Mouse (Mus musculus) neural tube, embryonic 10.5 days (tissue): ENCODE data around the gene Rbms3.

Source experiments
- DNase-seq: peaks from one replicate; pipeline ENCODE4 v3.0.0-alpha.2; 2017; ENCODE audit warnings: low spot score; ENCODE audit errors: extremely low spot score

Rbms3 gene

GRCm38 (mm10) chr9:117378131-117378890, 251.4 kb downstream of the Rbms3 start:
- DNase-seq = no peak

DNA sequence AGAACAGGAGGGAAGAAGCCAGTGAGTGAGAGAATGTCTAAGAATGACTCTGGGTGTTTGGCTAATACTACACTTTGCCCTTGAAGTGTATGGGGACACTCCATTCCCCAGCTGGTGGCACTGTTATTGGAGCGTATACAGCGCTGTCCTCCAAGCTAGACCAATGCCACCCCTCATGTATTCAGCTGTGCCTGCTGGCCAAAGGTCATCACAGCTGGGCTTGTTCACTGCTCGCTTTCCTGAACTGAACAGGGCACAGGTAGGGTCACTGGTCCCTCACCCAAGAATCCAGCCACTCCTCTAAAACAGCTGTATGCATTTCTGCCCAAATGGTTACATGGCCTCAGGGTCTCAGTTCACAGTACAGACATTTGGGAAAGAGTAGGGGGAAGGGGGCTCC, 253.9 kb downstream of the Rbms3 start:
- DNase-seq = no peak

DNA sequence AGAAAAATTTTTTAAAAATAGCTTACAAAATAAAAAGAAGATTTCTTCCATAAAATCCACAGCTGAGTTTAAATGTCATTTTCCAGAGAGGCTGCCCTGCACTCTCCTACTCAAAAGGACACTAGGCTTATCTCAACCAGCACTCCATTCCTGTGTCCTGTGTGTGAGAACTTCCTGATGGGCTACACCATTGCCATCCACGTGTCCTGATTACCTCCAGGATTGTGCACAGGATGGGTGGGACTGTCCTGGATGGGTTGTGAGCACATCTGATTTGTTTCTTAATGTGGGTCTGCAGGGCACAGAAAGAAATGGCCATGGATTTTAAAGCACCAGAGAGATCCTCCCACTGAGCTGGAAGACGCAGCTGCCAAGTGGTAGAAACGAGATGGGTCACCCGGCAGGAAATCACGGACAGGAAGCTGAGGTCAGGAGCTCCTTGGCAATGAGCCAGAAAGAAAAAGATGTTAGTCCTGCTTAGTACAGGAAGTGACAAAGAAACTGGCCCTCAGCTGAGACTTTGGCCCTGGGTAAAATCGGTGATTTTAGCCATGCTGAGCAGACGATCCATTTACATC, 256.5 kb downstream of the Rbms3 start:
- DNase-seq = no peak

- no peak for DNase-seq
Measured at GRCm38 (mm10) chr9:117371980-117372379, 257.7 kb downstream of the Rbms3 start.

DNA sequence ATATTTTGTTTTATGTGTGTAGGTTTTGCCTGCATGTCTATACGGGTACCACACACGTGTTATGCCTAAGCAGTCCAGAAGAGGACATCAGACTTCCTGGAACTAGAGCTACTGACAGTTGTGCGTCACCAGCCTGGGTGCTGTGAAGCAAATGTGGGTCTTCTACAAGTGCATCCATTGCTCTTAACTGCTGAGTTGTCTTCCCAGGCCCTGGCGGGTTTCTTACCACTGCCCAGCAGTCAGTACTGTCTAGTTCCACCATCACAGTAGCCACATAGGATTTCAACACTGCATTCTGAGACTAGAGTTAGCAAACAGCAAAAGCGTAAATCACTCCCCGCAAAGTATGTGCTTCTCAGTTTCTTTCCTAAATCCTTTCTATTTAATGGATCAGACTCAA, 259.6 kb downstream of the Rbms3 start:
- DNase-seq = no peak

- DNase-seq = no peak
Measured at GRCm38 (mm10) chr9:117368016-117368415, 261.7 kb downstream of the Rbms3 start.

- DNase-seq = no peak
Measured at GRCm38 (mm10) chr9:117364610-117365009, 265.1 kb downstream of the Rbms3 start.

GRCm38 (mm10) chr9:117361431-117361830, 268.3 kb downstream of the Rbms3 start:
- no peak for DNase-seq

DNA sequence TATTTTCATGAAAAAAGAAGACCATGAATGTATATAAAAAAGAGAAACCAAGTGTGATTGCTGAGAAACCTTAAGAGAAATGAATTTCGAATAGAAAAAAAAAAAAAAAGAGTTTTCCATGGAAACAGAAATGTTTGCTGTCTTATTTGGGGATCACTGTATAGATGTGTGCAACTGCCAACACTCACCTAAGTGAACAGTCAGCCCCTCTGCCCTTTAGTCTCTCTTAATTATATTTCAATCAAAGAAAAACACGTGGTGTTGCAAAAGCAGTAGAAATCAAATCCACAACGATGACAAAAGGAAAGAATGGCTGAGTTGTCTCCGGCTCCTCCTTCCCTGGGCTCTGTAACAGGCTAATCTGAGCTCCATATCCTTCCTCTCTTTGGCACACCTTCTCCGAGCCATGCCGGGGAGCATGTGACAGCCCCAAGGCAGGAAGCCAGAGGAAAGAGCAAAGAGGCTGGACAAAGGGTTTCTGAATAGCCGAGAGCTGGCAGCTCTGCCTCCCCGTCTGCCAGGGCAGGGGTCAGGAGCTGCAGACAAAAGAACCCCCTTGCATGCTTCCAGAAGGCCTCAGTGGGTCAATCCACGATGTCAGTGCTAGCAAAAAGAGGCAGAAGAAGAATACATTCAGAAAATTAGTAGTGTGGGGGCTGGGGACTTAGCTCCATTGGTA, 272.8 kb downstream of the Rbms3 start:
- DNase-seq = peak; percentile 61

DNA sequence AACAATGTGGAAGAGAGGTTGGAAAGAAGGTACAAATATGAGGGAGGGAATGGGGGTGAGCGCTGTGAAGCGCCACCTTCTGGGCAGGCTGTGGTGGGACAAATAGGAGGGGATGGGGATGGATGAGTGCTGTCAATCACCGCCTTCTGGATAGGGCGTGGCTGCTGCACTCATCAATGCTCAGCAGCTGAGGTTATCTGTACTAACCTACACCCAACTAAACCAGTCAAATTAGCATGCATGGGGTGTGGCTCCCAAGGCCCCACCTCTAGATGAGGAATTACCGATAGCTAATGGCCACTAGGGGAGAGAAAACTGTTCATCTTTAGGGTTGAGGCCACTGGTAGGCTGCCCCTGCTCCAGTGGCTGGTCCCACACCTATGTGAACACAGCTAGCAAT, 274.2 kb downstream of the Rbms3 start:
- no peak for DNase-seq

- no peak for DNase-seq
Measured at GRCm38 (mm10) chr9:117342336-117342735, 287.4 kb downstream of the Rbms3 start.

DNA sequence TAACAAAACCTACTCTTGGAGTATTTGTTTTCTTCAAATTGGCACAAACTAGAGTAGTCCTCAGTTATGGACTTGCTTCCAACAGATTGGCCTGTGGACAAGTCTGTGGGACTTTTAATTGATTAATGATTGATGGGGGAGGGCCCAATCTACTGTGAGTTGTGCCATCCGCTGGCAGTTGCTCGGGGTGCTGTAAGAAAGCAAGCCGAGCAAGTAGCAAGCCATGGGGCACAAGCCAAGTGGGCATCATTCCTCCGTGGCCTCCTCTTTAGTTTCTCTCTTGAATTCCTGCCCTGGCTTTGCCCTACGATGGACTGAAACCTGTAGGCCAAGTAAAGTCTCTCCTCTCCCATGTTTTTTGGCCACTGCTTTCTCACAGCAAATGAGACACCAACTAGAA, 299.0 kb downstream of the Rbms3 start:
- no peak for DNase-seq

- DNase-seq = no peak
Measured at GRCm38 (mm10) chr9:117319271-117319670, 310.4 kb downstream of the Rbms3 start.

DNA sequence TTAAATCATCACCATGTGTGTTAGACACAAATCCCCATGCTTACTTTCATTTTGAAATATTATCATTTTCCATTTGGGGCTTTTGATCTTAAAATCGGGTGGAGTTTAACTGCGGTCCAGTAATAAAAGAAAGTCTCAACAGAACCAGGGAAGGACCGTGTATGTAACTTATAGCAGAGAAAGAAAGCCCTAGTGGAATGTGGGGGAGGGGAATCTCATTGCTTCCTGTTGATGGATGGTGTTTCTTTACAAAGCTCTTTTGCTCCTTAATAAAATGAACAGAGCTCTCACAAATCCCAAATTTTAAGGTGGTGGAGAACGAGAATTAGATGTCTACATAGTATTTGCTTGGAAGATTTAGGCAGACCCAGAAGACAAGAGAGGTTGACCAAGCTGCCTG, 311.3 kb downstream of the Rbms3 start:
- DNase-seq = no peak

DNA sequence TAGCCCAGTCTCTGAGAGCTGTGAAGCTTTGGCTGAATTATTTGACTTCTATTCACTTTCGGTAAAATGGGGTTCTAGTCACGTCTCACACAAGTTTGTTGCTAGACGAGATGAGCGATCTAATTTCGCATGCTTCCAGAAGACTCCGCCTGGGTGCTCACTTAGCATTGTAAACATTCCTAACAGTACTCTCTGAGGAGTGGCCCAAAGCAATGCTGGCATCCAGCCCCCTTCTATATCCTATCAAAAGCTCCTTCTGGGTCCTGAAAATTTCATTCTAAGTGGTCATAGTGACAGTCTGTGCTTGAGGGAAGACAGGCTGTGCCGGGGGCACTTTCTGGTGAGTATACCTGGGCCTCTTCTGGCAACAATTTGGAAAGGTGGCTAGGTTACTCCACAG, 312.5 kb downstream of the Rbms3 start:
- DNase-seq = no peak

- DNase-seq = no peak
Measured at GRCm38 (mm10) chr9:117313642-117314041, 316.1 kb downstream of the Rbms3 start.

DNA sequence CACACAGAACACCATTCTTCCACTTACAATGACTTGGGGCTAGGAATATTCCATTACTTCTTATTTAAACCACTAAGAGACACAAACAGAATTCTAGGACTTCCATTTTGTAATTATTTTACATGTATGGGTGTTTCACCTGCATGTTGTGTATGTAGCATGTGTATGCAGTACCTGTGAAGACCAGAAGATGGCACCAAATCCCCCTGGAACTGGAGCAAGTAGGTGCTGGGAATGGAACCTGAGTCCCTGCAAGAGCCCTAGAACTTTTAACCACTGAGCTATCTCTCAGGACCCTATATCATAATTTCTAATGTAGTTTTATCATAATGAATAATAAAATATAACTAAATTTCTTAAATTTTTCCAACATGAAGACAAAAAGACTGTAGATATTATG, 319.9 kb downstream of the Rbms3 start:
- DNase-seq = no peak

- no peak for DNase-seq
Measured at GRCm38 (mm10) chr9:117298991-117299390, 330.7 kb downstream of the Rbms3 start.

DNA sequence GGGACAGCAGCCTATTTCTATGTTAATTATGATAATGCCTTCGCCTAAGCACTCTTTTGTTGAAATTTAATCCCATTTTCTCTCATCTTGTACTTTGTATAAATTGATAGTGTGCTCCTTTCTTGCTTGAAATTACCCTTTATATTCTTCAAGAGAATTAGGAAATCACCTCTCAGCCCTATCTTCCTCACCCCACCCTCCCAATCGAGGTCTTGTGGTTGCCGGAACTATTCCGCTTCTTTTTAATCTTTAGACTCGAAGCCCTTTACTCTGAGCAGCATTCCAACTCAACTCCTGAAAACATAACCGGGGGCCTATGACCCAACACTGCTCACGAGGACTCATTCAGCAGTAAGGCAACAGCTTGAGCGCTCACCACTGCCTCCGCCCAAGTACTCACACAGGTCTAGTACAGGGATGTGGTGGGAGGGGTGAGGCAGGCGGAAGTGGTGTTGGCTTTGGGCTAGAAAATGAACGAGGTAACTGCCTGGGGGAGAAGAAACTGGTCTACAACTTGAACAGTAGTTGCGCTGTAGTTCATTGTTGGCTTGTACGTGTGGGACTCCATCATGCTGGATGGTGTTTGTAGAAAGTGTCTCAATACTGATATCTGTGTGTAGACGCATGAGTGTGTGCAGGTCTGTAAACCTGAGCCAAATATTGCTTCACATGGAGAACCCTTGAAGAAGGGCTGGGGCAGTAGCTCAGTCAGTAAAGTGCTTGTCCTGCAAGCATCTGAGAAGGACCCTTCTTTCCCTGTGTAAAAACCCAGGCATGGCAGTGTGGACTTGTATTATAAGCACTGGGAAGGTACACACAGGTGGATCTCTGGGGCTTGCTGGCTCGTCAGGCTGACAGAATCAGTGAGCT, 331.8 kb downstream of the Rbms3 start:
- no peak for DNase-seq

GRCm38 (mm10) chr9:117291066-117291850, 338.5 kb downstream of the Rbms3 start:
- no peak for DNase-seq

GRCm38 (mm10) chr9:117274846-117275245, 354.9 kb downstream of the Rbms3 start:
- no peak for DNase-seq
